8 mouse cellular contexts compared by ENCODE assay signal in genomic region chr7:118706051-118706450, GRCm38 (mm10). TPM values are rescaled to one million over a fixed set of nuclear protein-coding genes. Genes with fewer than 3 reads are reported as not detected.
DNase-seq lines count a peak whose midpoint lies in the region; ATAC-seq and TF ChIP-seq lines count a peak whose summit lies in the region.

No protein-coding gene starts in this region.

- no peak for TF ChIP-seq CTCF in E14TG2a.4 (conservative IDR thresholded peaks at IDR 0.05; ENCODE audit: low read length)
- TF ChIP-seq CTCF in liver, embryonic 14.5 days (IDR thresholded peaks at IDR 0.05; ENCODE audit: low read depth) = no peak

- intact Hi-C loops in heart, postnatal 10 days (cut with DNase I) = no loop called here

- 0 out of 2 replicates have a peak overlapping the region, but pooled peaks have one; percentile 11 for H3K9ac ChIP-seq in heart, embryonic 11.5 days (ENCODE audit: low read depth, low read length)
- no peak overlapping the region for H3K9ac ChIP-seq in forebrain, embryonic 13.5 days
- peak overlapping the region; percentile 77 for H3K9ac ChIP-seq in liver, embryonic 14.5 days (replicated peaks)

- no peak for DNase-seq in heart, postnatal 10 days
- no peak for DNase-seq in liver, embryonic 14.5 days (ENCODE audit: low read depth in 3 of 3, low spot score in 3 of 3)
- no peak for DNase-seq in retina, postnatal 1 day
- DNase-seq in urinary bladder, postnatal 36 days (ENCODE audit: low spot score in 2 of 2) = no peak
- DNase-seq in adrenal gland, adult 2 months = no peak

- 0 out of 2 replicates have a peak overlapping the region, but pooled peaks have one; percentile 70 for H3K27ac ChIP-seq in heart, embryonic 11.5 days (ENCODE audit: low read depth, low read length)
- H3K27ac ChIP-seq in forebrain, embryonic 13.5 days = no peak overlapping the region
- no peak overlapping the region for H3K27ac ChIP-seq in liver, embryonic 14.5 days

- H3K27me3 ChIP-seq in heart, embryonic 11.5 days (ENCODE audit: control insufficient read depth, insufficient read depth, low read length) = no peaks in the 10 kb centered on the region
- no peaks in the 10 kb centered on the region for H3K27me3 ChIP-seq in E14TG2a.4 (ENCODE audit: insufficient read depth, low read length)
- no peaks in the 10 kb centered on the region for H3K27me3 ChIP-seq in forebrain, embryonic 13.5 days
- H3K27me3 ChIP-seq in liver, embryonic 14.5 days (ENCODE audit: control insufficient read depth, insufficient read depth, low read length) = no peaks in the 10 kb centered on the region

- 52% methylated on average over 6 of the region's 6 CpGs for WGBS in heart, embryonic 11.5 days (ENCODE audit: insufficient replicate concordance)
- 25% methylated on average over 6 of the region's 6 CpGs for WGBS in forebrain, embryonic 13.5 days
- 52% methylated on average over 6 of the region's 6 CpGs for WGBS in liver, embryonic 14.5 days (ENCODE audit: insufficient replicate concordance)

- peaks cover 9% of the 10 kb centered on the region; the same call in 1 of the 2 replicates for H3K4me1 ChIP-seq in heart, embryonic 11.5 days (ENCODE audit: control insufficient read depth, insufficient read depth, low read length)
- H3K4me1 ChIP-seq in E14TG2a.4 (replicated peaks; ENCODE audit: low read depth, low read length) = peaks cover 31% of the 10 kb centered on the region
- peaks cover 30% of the 10 kb centered on the region for H3K4me1 ChIP-seq in forebrain, embryonic 13.5 days
- H3K4me1 ChIP-seq in liver, embryonic 14.5 days (replicated peaks; ENCODE audit: control insufficient read depth in 2 of 2, insufficient read depth in 2 of 2, low read length in 1 of 2) = peaks cover 12 to 25% of the 10 kb centered on the region in 2 experiments

- no peaks in the 10 kb centered on the region for H3K36me3 ChIP-seq in heart, embryonic 11.5 days (ENCODE audit: control insufficient read depth, insufficient read depth, low read length)
- peaks cover 20% of the 10 kb centered on the region for H3K36me3 ChIP-seq in E14TG2a.4 (ENCODE audit: insufficient read depth, low read length)
- H3K36me3 ChIP-seq in forebrain, embryonic 13.5 days (ENCODE audit: poor library complexity, severe bottlenecking) = peaks cover 11% of the 10 kb centered on the region
- H3K36me3 ChIP-seq in liver, embryonic 14.5 days (replicated peaks; ENCODE audit: control insufficient read depth, insufficient read depth, low read depth) = no peaks in the 10 kb centered on the region

- no peak for TF ChIP-seq EP300 in liver, embryonic 14.5 days (IDR thresholded peaks at IDR 0.05; ENCODE audit: low read depth)

- no peak for ATAC-seq in heart, embryonic 11.5 days (replicated peaks; ENCODE audit: insufficient number of reproducible peaks, low FRiP score, low TSS enrichment)
- peak; percentile 7; the same call in 1 of the 2 replicates for ATAC-seq in forebrain, embryonic 13.5 days
- no peak for ATAC-seq in liver, embryonic 14.5 days (ENCODE audit: insufficient read depth)

- peak overlapping the region; percentile 82 for H3K4me2 ChIP-seq in heart, embryonic 11.5 days
- H3K4me2 ChIP-seq in forebrain, embryonic 13.5 days = peak overlapping the region; percentile 68
- H3K4me2 ChIP-seq in liver, embryonic 14.5 days (ENCODE audit: low read depth) = peak overlapping the region; percentile 66

- peak overlapping the region; percentile 74 for H3K4me3 ChIP-seq in heart, embryonic 11.5 days (ENCODE audit: low read depth, low read length)
- H3K4me3 ChIP-seq in E14TG2a.4 (replicated peaks; ENCODE audit: low read length) = peak overlapping the region; percentile 91
- H3K4me3 ChIP-seq in forebrain, embryonic 13.5 days = peak overlapping the region; percentile 84
- peak overlapping the region; percentile 77 to 78; a peak in 3 of 4 replicates for H3K4me3 ChIP-seq in liver, embryonic 14.5 days (ENCODE audit: insufficient read depth in 1 of 2, low read depth in 2 of 2, low read length in 2 of 2)

- H3K9me3 ChIP-seq in heart, embryonic 11.5 days (replicated peaks; ENCODE audit: control insufficient read depth, low read length) = no peaks in the 10 kb centered on the region
- no peaks in the 10 kb centered on the region for H3K9me3 ChIP-seq in E14TG2a.4 (ENCODE audit: low read length)
- H3K9me3 ChIP-seq in forebrain, embryonic 13.5 days (replicated peaks) = no peaks in the 10 kb centered on the region
- no peaks in the 10 kb centered on the region for H3K9me3 ChIP-seq in liver, embryonic 14.5 days (ENCODE audit: control insufficient read depth, low read length)

RNA-seq across cellular contexts. Expression of gene Gde1, which starts 0.5 kb away (rescaled TPM):
- 70.6 and 71.6 TPM in 2 replicates for polyA plus RNA-seq in heart, embryonic 11.5 days (2014; fragmentation: Nextera tagmentation; extraction: Ambion mirVana)
- 10 to 100 TPM; 30.0 to 38.2 TPM for total RNA-seq in heart, postnatal 10 days (2021)
- 126 and 131 TPM in 2 replicates for polyA plus RNA-seq in forebrain, embryonic 13.5 days (2015; fragmentation: Nextera tagmentation; extraction: Ambion mirVana)
- 25.1 and 27.5 TPM in 2 replicates for polyA plus RNA-seq in liver, embryonic 14.5 days (2012; rRNA removed)
- polyA plus RNA-seq in liver, embryonic 14.5 days (2014; fragmentation: Nextera tagmentation; extraction: Ambion mirVana) = 46.3 and 46.9 TPM in 2 replicates
- total RNA-seq in adrenal gland, adult 2 months (2021) = 100 to 1,000 TPM; 111 to 162 TPM
- polyA plus RNA-seq in adrenal gland, adult 2 months (2012; rRNA removed) = 1,038 and 1,224 TPM in 2 replicates

RNA-seq across cellular contexts. Expression of gene Ccp110, which starts 6.3 kb away (rescaled TPM):
- 4.6 and 5.9 TPM in 2 replicates for polyA plus RNA-seq in heart, embryonic 11.5 days (2014; fragmentation: Nextera tagmentation; extraction: Ambion mirVana)
- total RNA-seq in heart, postnatal 10 days (2021) = 1 to 10 TPM; 4.1 to 4.8 TPM
- 33.0 and 42.9 TPM in 2 replicates for polyA plus RNA-seq in forebrain, embryonic 13.5 days (2015; fragmentation: Nextera tagmentation; extraction: Ambion mirVana)
- 8.6 and 13.8 TPM in 2 replicates for polyA plus RNA-seq in liver, embryonic 14.5 days (2012; rRNA removed)
- 4.2 and 5.2 TPM in 2 replicates for polyA plus RNA-seq in liver, embryonic 14.5 days (2014; fragmentation: Nextera tagmentation; extraction: Ambion mirVana)
- total RNA-seq in adrenal gland, adult 2 months (2021) = 1 to 10 TPM; 4.6 to 7.5 TPM
- polyA plus RNA-seq in adrenal gland, adult 2 months (2012; rRNA removed) = 0.85 and 0.93 TPM in 2 replicates

RNA-seq across cellular contexts. Expression of gene Vps35l, which starts 34.0 kb away (rescaled TPM):
- polyA plus RNA-seq in heart, embryonic 11.5 days (2014; fragmentation: Nextera tagmentation; extraction: Ambion mirVana) = 48.1 and 49.0 TPM in 2 replicates
- total RNA-seq in heart, postnatal 10 days (2021) = 10 to 100 TPM; 29.6 to 33.3 TPM
- polyA plus RNA-seq in forebrain, embryonic 13.5 days (2015; fragmentation: Nextera tagmentation; extraction: Ambion mirVana) = 78.8 and 84.2 TPM in 2 replicates
- 26.1 and 31.1 TPM in 2 replicates for polyA plus RNA-seq in liver, embryonic 14.5 days (2012; rRNA removed)
- 32.0 and 33.2 TPM in 2 replicates for polyA plus RNA-seq in liver, embryonic 14.5 days (2014; fragmentation: Nextera tagmentation; extraction: Ambion mirVana)
- total RNA-seq in adrenal gland, adult 2 months (2021) = 10 to 100 TPM; 52.2 to 85.3 TPM
- 25.2 and 32.6 TPM in 2 replicates for polyA plus RNA-seq in adrenal gland, adult 2 months (2012; rRNA removed)
